Mouse (Mus musculus) kidney, embryonic 14.5 days (tissue): ENCODE data around the gene Fbxo46. TPM values are rescaled to one million over a fixed set of nuclear protein-coding genes. Genes with fewer than 3 reads are reported as not detected.

Experiments used
- ATAC-seq: fragments of 200-750 bp; cut with Nextera tagmentation; 2 replicates; pipeline ENCODE4 v1.8.0; 2017; ENCODE audit warnings: moderate number of reproducible peaks, mild to moderate bottlenecking, moderate TSS enrichment, moderate library complexity; ENCODE audit not compliant: low FRiP score, low TSS enrichment
- H3K27ac ChIP-seq: fragments of 300-500 bp; sonication (generic); 2 replicates; pipeline ENCODE4 v1.5.1; 2014; ENCODE audit warnings: low read depth, mild to moderate bottlenecking, low read length, moderate library complexity, mixed read lengths
- H3K27me3 ChIP-seq: fragments of 300-500 bp; sonication (generic); 2 replicates; pipeline ENCODE4 v1.6.1; 2014; ENCODE audit warnings: mild to moderate bottlenecking, low read length; ENCODE audit not compliant: control insufficient read depth, insufficient read depth
- H3K36me3 ChIP-seq: fragments of 300-500 bp; sonication (generic); 2 replicates; pipeline ENCODE4 v1.6.1; 2014; ENCODE audit warnings: low read length, mixed read lengths; ENCODE audit not compliant: control insufficient read depth, insufficient read depth
- H3K4me1 ChIP-seq: fragments of 300-500 bp; sonication (generic); 2 replicates; pipeline ENCODE4 v1.6.1; 2014; ENCODE audit warnings: low read length, mixed read lengths; ENCODE audit not compliant: control insufficient read depth, insufficient read depth
- H3K4me2 ChIP-seq: fragments of 300-500 bp; sonication (generic); replicated peaks from 2 replicates; pipeline ENCODE4 v1.6.1; 2014; ENCODE audit warnings: low read depth, mild to moderate bottlenecking, low read length
- H3K4me3 ChIP-seq: fragments of 300-500 bp; sonication (generic); 2 replicates; pipeline ENCODE4 v1.5.1; 2014; ENCODE audit warnings: mild to moderate bottlenecking, low read length
- H3K9ac ChIP-seq: fragments of 300-500 bp; sonication (generic); 2 replicates; pipeline ENCODE4 v1.6.1; 2014; ENCODE audit warnings: low read depth, mild to moderate bottlenecking, low read length, moderate library complexity
- H3K9me3 ChIP-seq: fragments of 300-500 bp; sonication (generic); 2 replicates; pipeline ENCODE4 v1.6.1; 2016; ENCODE audit warnings: low read length; ENCODE audit not compliant: control insufficient read depth
- WGBS: fragments of 180-500 bp; shearing (Covaris S2); extraction: QIAGEN DNeasy Blood & Tissue Kit; methylation state at CpG from one replicate; pipeline ENCODE4 v1.1.7; 2014; 5-methylcytosine and 5-hydroxymethylcytosine counted together
- polyA plus RNA-seq: library from polyadenylated mRNA; unstranded; fragments of >200 nt; fragmentation: Nextera tagmentation; extraction: Ambion mirVana; gene quantifications from 2 replicates; pipeline ENCODE4 v1.2.1, GENCODE M21; 2014

The Fbxo46 gene
- polyA plus RNA-seq, 1 experiment from 2014 or later = 10.0 TPM

DNA sequence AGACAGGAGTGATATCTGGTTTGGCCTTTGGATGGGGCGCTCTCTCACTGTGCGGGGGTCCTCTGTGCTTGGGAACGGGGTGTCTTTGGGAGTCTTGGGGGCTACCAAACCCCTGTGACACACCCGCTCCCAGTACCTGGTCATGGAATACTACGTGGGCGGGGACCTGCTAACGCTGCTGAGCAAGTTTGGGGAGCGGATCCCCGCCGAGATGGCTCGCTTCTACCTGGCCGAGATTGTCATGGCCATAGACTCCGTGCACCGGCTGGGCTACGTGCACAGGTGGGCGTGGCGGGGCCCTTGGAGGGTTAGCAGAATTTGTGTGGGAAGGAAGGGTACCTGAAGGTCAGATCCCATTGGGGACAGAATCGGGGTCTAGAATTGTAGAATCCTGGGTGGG is 32.9 kb upstream of the Fbxo46 start:
- no peaks in the 10 kb centered on the region for H3K27me3 ChIP-seq
- H3K4me1 ChIP-seq = peaks cover 45% of the 10 kb centered on the region
- H3K27ac ChIP-seq = no peak overlapping the region
- no peak for ATAC-seq
- no peak overlapping the region for H3K9ac ChIP-seq
- 66% methylated on average over 18 of the region's 18 CpGs for WGBS
- peaks cover 31% of the 10 kb centered on the region for H3K36me3 ChIP-seq
- H3K4me2 ChIP-seq = no peak overlapping the region
- H3K4me3 ChIP-seq = no peak overlapping the region
- no peaks in the 10 kb centered on the region for H3K9me3 ChIP-seq

DNA sequence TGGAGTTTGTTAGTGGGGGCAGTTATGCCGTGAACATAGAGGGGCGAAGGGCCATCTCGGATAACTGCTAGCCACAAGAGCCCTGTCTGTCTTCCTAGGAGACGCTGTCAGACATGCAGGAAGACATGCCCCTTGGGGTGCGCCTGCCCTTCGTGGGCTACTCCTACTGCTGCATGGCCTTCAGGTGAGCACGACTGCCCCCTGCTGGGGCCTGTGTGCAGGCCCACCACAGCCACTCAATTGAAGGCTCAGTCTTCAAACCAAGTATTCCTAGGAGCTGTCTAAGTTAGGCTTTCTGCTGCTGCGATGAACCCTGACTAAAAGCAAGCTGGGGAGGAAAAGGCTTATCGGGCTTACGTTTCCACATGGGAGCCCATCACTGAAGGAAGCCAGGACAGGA is 30.8 kb upstream of the Fbxo46 start:
- H3K4me2 ChIP-seq = no peak overlapping the region
- H3K4me3 ChIP-seq = no peak overlapping the region
- 40% methylated on average over 10 of the region's 10 CpGs for WGBS
- peaks cover 40% of the 10 kb centered on the region for H3K4me1 ChIP-seq
- H3K27me3 ChIP-seq = no peaks in the 10 kb centered on the region
- no peak overlapping the region for H3K27ac ChIP-seq
- no peak overlapping the region for H3K9ac ChIP-seq
- peaks cover 24% of the 10 kb centered on the region for H3K36me3 ChIP-seq
- no peak for ATAC-seq
- no peaks in the 10 kb centered on the region for H3K9me3 ChIP-seq

DNA sequence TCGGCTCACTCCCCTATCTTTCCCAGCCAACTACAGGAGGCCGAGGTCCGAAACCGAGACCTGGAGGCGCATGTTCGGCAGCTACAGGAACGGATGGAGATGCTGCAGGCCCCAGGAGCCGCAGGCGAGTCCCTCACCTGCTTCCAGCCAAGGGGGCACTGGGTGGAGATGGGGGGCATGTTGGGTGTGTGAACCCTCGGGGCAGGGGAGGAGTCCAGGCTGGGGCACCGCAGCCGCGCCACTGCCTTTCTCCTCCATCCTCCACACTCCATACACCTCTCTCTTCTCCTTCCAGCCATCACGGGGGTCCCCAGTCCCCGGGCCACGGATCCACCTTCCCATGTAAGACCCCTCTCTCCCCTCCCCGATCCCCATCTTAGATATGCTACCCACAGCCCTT is 27.7 kb upstream of the Fbxo46 start:
- WGBS = 33% methylated on average over 14 of the region's 17 CpGs
- no peaks in the 10 kb centered on the region for H3K27me3 ChIP-seq
- no peak overlapping the region for H3K27ac ChIP-seq
- no peak overlapping the region; the same call in 1 of the 2 replicates for H3K4me3 ChIP-seq
- H3K36me3 ChIP-seq = peaks cover 24% of the 10 kb centered on the region
- H3K9ac ChIP-seq = peak overlapping the region; percentile 14; the same call in 1 of the 2 replicates
- no peak for ATAC-seq
- peak overlapping the region; percentile 95 for H3K4me2 ChIP-seq
- peaks cover 26% of the 10 kb centered on the region for H3K4me1 ChIP-seq
- H3K9me3 ChIP-seq = no peaks in the 10 kb centered on the region

DNA sequence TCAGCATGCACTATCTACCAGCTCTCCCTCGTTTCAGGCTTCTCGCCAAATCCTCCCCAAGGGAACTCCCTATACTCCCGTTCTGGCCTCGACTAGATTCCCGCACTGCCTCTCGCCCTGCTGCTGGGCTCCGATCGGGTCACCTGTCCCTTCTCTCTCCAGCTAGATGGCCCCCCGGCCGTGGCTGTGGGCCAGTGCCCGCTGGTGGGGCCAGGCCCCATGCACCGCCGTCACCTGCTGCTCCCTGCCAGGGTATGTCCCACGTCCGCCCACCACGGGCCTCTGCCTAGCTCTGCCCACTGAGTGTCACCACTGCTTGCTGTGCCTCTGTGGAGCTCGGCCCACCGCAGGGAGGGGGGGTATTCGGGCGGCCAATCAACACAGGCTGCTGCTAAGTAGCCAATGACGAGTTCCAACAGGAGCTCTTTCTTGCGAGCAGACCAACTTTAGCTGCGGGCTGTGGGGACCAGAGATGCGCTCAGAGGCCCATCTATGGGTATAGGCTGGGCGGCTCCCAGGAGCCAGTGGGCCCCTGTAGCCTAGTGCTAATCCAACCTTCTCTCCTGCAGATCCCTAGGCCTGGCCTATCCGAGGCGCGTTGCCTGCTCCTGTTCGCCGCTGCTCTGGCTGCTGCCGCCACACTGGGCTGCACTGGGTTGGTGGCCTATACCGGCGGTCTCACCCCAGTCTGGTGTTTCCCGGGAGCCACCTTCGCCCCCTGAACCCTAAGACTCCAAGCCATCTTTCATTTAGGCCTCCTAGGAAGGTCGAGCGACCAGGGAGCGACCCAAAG is 27.1 kb upstream of the Fbxo46 start:
- Histone ChIP-seq H3K4me1 (peaks cover 32% of the 10 kb centered on the region), H3K27me3 (no peaks in the 10 kb centered on the region), H3K36me3 (peaks cover 26% of the 10 kb centered on the region), H3K9me3 (no peaks in the 10 kb centered on the region), H3K4me3 (peak overlapping the region; percentile 78), H3K4me2 (peak overlapping the region; percentile 95), H3K27ac (peak overlapping the region; percentile 82), H3K9ac (peak overlapping the region; percentile 14)
- ATAC-seq = peak; percentile 48
- WGBS = 4% methylated on average over 38 of the region's 38 CpGs

DNA sequence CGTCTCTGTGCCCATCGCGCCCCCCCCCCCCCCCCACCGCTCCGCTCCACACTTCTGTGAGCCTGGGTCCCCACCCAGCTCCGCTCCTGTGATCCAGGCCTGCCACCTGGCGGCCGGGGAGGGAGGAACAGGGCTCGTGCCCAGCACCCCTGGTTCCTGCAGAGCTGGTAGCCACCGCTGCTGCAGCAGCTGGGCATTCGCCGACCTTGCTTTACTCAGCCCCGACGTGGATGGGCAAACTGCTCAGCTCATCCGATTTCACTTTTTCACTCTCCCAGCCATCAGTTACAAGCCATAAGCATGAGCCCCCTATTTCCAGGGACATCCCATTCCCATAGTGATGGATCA is 26.5 kb upstream of the Fbxo46 start:
- Histone ChIP-seq H3K4me1 (peaks cover 33% of the 10 kb centered on the region), H3K9me3 (no peaks in the 10 kb centered on the region), H3K36me3 (peaks cover 26% of the 10 kb centered on the region), H3K27ac (peak overlapping the region; percentile 82), H3K4me2 (peak overlapping the region; percentile 95), H3K4me3 (peak overlapping the region; percentile 78), H3K27me3 (no peaks in the 10 kb centered on the region), H3K9ac (peak overlapping the region; percentile 14)
- ATAC-seq = peak; percentile 51
- under 1% methylated on average over 8 of the region's 15 CpGs for WGBS

DNA sequence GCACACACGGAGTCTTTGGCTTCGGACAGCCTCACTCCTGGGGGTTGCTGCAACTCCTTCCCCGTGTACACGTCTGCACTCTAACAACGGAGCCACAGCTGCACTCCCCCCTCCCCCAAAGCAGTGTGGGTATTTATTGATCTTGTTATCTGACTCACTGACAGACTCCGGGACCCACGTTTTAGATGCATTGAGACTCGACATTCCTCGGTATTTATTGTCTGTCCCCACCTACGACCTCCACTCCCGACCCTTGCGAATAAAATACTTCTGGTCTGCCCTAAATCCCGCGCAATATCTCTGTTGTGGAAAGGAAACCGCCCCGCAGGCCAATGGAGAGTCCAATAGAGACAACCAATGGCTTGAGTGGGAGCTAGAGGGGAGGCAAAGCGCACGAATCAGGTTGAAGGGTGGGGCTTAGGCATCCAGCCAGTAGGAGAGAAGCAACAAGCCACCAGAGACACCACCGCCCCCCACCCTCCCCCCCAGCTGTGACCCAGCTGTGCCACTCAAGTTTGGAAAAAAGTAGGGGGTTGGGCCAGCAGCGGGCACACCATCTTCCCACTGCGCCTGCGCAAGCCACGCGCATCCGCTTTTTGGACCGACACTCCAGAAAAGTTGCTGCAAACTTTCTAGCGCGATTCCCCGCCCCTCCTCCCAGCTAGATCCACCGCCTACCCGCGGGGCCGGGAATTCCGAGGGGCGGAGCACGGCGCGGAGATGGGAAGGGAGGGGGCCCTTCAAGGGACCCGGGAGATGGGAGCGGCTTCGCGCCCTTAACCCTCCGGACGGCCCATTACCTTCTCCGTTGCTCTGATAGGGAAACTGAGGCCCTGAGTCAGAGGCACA is 25.9 kb upstream of the Fbxo46 start:
- peak; percentile 86 for ATAC-seq
- H3K27ac ChIP-seq = peak overlapping the region; percentile 87
- H3K4me2 ChIP-seq = peak overlapping the region; percentile 95
- H3K27me3 ChIP-seq = no peaks in the 10 kb centered on the region
- peaks cover 22% of the 10 kb centered on the region for H3K36me3 ChIP-seq
- H3K9ac ChIP-seq = peak overlapping the region; percentile 92
- WGBS = 1% methylated on average over 45 of the region's 45 CpGs
- no peaks in the 10 kb centered on the region for H3K9me3 ChIP-seq
- peak overlapping the region; percentile 78 for H3K4me3 ChIP-seq
- peaks cover 33% of the 10 kb centered on the region for H3K4me1 ChIP-seq

DNA sequence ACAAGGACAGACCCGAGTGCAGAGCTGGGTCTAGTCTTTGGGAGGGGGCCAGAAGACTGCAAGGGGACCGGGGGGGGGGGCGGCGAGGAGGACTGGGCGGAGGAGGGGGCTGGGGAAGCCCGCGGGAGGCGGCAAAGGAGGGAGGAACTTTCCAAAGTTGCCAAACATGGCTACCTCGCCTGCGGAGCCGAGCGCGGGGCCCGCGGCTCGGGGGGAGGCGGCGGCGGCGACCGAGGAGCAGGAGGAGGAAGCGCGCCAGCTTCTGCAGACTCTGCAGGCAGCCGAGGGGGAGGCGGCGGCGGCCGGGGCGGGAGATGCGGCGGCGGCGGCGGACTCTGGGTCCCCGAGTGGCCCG is 25.2 kb upstream of the Fbxo46 start, which contains the start of gene Six5:
TSS of gene Six5 (plus strand) at position 124 of the 355 bp plus-strand sequence.
- Histone ChIP-seq H3K9ac (peak within 1 kb of the TSS; percentile 92), H3K4me1 (peaks cover 33% of the 10 kb centered on the region), H3K9me3 (no peaks in the 10 kb centered on the region), H3K36me3 (peaks cover 22% of the 10 kb centered on the region), H3K4me2 (peak within 1 kb of the TSS; percentile 95), H3K4me3 (peak within 1 kb of the TSS; percentile 78), H3K27me3 (no peaks in the 10 kb centered on the region), H3K27ac (peak within 1 kb of the TSS; percentile 87)
- 0% methylated on average over 11 of the region's 36 CpGs for WGBS
- ATAC-seq = no peak

DNA sequence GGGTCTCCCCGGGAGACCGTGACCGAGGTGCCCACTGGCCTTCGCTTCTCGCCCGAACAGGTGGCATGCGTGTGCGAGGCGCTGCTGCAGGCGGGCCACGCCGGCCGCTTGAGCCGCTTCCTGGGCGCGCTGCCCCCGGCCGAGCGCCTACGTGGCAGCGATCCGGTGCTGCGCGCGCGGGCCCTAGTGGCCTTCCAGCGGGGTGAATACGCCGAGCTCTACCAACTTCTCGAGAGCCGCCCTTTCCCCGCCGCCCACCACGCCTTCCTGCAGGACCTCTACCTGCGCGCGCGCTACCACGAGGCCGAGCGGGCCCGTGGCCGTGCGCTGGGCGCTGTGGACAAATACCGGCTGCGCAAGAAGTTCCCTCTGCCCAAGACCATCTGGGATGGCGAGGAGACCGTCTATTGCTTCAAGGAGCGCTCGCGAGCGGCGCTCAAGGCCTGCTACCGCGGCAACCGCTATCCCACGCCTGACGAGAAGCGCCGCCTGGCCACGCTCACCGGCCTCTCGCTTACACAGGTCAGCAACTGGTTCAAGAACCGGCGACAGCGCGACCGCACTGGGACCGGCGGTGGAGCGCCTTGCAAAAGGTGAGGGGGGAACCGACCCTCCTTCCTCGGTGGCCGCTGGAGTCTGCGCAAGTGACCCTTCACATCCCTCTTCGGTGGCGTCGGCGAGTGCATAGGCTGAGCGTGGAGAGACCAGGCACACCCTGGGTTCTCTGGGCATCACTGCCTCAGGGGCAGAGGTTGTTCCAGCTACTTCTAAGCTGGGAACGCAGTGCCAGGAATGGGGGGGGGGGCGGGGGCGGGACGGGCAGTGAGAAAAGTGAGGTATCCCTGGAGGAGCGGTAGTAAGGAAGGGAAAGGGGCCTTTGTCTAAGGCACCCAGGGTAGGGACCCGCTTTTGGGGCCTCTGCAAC is 24.6 kb upstream of the Fbxo46 start:
- peak overlapping the region; percentile 92 for H3K9ac ChIP-seq
- H3K27ac ChIP-seq = peak overlapping the region; percentile 87
- peaks cover 33% of the 10 kb centered on the region for H3K4me1 ChIP-seq
- 0 out of 2 replicates have a peak, but pooled peaks have one; percentile 1 for ATAC-seq
- H3K36me3 ChIP-seq = peaks cover 22% of the 10 kb centered on the region
- no peaks in the 10 kb centered on the region for H3K9me3 ChIP-seq
- under 1% methylated on average over 77 of the region's 87 CpGs for WGBS
- peak overlapping the region; percentile 95 for H3K4me2 ChIP-seq
- no peaks in the 10 kb centered on the region for H3K27me3 ChIP-seq
- peak overlapping the region; percentile 78 for H3K4me3 ChIP-seq
